Mouse (Mus musculus) G1E (cell line): Measurements from ENCODE around the gene Ugt1a6a.

Experiments
- CTCF ChIP-seq: IDR thresholded peaks from 2 replicates; pipeline ENCODE4 v1.5.1; 2012; ENCODE audit warnings: low read depth, low read length, inconsistent platforms, mixed read lengths
- GATA1 ChIP-seq: IDR thresholded peaks from 2 replicates; pipeline ENCODE4 v1.6.1; 2012; ENCODE audit warnings: borderline replicate concordance, low read length, inconsistent platforms, mixed read lengths
- POLR2AphosphoS5 ChIP-seq: IDR thresholded peaks from 2 replicates; pipeline ENCODE4 v1.6.1; 2012; ENCODE audit warnings: low read depth, low read length, inconsistent platforms; ENCODE audit not compliant: insufficient replicate concordance
- TAL1 ChIP-seq: conservative IDR thresholded peaks from 2 replicates; pipeline ENCODE4 v1.6.1; 2012; ENCODE audit warnings: low read depth, low read length, inconsistent platforms, mixed read lengths

GRCm38 (mm10) chr1:88220336-88220735 is 85.7 kb downstream of the Ugt1a6a start:
- no peak for TF ChIP-seq CTCF
- no peak for TF ChIP-seq GATA1
- TF ChIP-seq POLR2AphosphoS5: no peak
- no peak for TF ChIP-seq TAL1
